Mouse (Mus musculus): ENCODE measurements around the gene Gtf3a.

DNA sequence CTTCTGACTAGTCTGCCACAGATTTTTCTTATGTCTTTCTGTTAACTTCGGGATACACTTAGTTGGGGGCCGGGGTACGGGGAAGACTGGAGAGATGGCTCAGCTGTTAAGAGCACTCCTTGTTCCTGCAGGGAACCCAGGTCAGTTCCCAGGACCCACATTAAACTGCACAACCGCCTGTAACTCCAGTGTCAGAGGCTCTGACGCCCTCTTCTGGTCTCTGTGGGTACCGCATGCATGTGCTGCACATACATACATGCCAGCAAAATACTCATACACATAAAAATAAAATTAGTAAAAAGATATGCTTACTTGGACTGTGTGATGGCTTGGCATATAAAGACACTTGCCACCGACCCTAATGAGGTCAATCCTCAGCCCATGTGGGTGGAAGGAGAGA, 48.4 kb downstream of the Gtf3a start:
- no peak for TF ChIP-seq CHD2 (IDR thresholded peaks at IDR 0.05; ENCODE audit: low read depth, low read length)
- TF ChIP-seq ZC3H11A (IDR thresholded peaks at IDR 0.05; ENCODE audit: borderline replicate concordance, low read depth, low read length): no peak
